Comparison of ENCODE assay signal across 16 mouse cellular contexts in the genomic region with DNA sequence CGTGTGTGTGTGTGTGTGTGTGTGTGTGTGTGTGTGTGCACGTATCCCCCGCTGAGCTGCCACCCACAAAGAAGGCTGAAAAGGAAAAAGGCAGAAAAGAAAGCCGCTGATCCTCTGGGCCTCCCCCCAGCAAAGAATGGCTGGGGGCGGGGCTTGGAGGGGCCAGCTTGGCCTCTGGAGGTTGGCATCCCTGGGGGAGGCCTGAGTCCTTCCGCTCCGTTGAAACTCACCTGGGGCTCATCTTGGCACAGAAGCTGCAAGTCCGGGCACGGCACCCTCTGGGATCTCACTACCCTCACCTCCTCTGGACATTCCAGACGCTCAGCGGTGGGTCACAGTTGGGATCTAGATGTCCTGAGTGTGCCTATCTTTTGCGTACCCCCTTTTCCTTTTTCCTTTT. TPM values are rescaled to one million over a fixed set of nuclear protein-coding genes. Genes with fewer than 3 reads are reported as not detected.
DNase-seq lines count a peak whose midpoint lies in the region; ATAC-seq and TF ChIP-seq lines count a peak whose summit lies in the region.
"Had no signal": no experiment of that assay in that cellular context is flagged by ENCODE, and none has a peak within 500 bp of the region (broad histone marks: within the 10 kb centered on the region; RNA-seq: fewer than 3 reads in every experiment).

No protein-coding gene starts in this region.

- peak; percentile 13 for DNase-seq in thymus, adult 2 months
- no peak for DNase-seq in thymus, postnatal 10 days (ENCODE audit: low spot score in 2 of 2)
- DNase-seq in embryo, embryonic 11 days: peak; percentile 68
- DNase-seq in limb, embryonic 10.5 days (ENCODE audit: low spot score): peak; percentile 60
- no peak for DNase-seq in MN1 (ENCODE audit: low spot score)
- DNase-seq in left cerebral cortex, postnatal 4 days: no peak
- DNase-seq in adrenal gland, adult 18-20 months (ENCODE audit: low spot score in 2 of 2): no peak
- DNase-seq: cerebellum, postnatal 36 days; lung, postnatal 14 days; right cerebral cortex, postnatal 25 days had no signal

- no peak for TF ChIP-seq POLR2A in thymus, adult 2 months (IDR thresholded peaks at IDR 0.05; ENCODE audit: control insufficient read depth, extremely low read depth, insufficient read depth, low read length, poor library complexity)

- peaks cover 35% of the 10 kb centered on the region for H3K27me3 ChIP-seq in thymus, adult 2 months (ENCODE audit: control insufficient read depth, insufficient read depth, low read length)
- H3K27me3 ChIP-seq in limb, embryonic 10.5 days (ENCODE audit: low read depth, poor library complexity, severe bottlenecking): peaks cover 100% of the 10 kb centered on the region
- H3K27me3 ChIP-seq in neural tube, embryonic 13.5 days: peaks cover 100% of the 10 kb centered on the region

- H3K4me3 ChIP-seq in thymus, adult 2 months (ENCODE audit: control insufficient read depth, insufficient read depth, low read length): no peak overlapping the region
- H3K4me3 ChIP-seq in limb, embryonic 10.5 days: no peak overlapping the region
- peak overlapping the region; percentile 5; the same call in 1 of the 2 replicates for H3K4me3 ChIP-seq in neural tube, embryonic 13.5 days
- H3K4me3 ChIP-seq: erythroblast, embryonic 14.5 days; heart, embryonic 12.5 days; left cerebral cortex, adult 2 months; liver, embryonic 12.5 days had no signal

- H3K9ac ChIP-seq in neural tube, embryonic 13.5 days: no peak overlapping the region
- H3K9ac ChIP-seq: heart, embryonic 12.5 days; liver, embryonic 12.5 days had no signal

- H3K9me3 ChIP-seq in limb, embryonic 10.5 days (replicated peaks): no peaks in the 10 kb centered on the region
- no peaks in the 10 kb centered on the region for H3K9me3 ChIP-seq in neural tube, embryonic 13.5 days
- H3K9me3 ChIP-seq: heart, embryonic 12.5 days; liver, embryonic 12.5 days had no signal

- 13% methylated on average over 11 of the region's 12 CpGs for WGBS in thymus, adult 2 months
- 2% methylated on average over 9 of the region's 12 CpGs for whole genome bisulfite sequencing in limb, embryonic 10.5 days
- WGBS in neural tube, embryonic 13.5 days: 1% methylated on average over 9 of the region's 12 CpGs

- no peak overlapping the region for H3K27ac ChIP-seq in thymus, adult 2 months (ENCODE audit: control insufficient read depth, insufficient read depth, low read length)
- H3K27ac ChIP-seq in limb, embryonic 10.5 days: no peak overlapping the region
- H3K27ac ChIP-seq in neural tube, embryonic 13.5 days (replicated peaks): no peak overlapping the region
- H3K27ac ChIP-seq: left cerebral cortex, adult 2 months; liver, embryonic 12.5 days had no signal

- H3K4me2 ChIP-seq in neural tube, embryonic 13.5 days: peak overlapping the region; percentile 42
- H3K4me2 ChIP-seq: heart, embryonic 12.5 days; liver, embryonic 12.5 days had no signal

- intact Hi-C loops in left cerebral cortex, postnatal 4 days (cut with DNase I): loop anchor here (5.0 kb wide), 2 partner anchors 220 to 260 kb away; a partner anchor contains a TSS

- H3K36me3 ChIP-seq in thymus, adult 2 months (ENCODE audit: control insufficient read depth, insufficient read depth, low read length): no peaks in the 10 kb centered on the region
- H3K36me3 ChIP-seq in limb, embryonic 10.5 days: no peaks in the 10 kb centered on the region
- H3K36me3 ChIP-seq in neural tube, embryonic 13.5 days: no peaks in the 10 kb centered on the region
- H3K36me3 ChIP-seq: heart, embryonic 12.5 days; liver, embryonic 12.5 days had no signal

- peaks cover 9% of the 10 kb centered on the region for H3K4me1 ChIP-seq in thymus, adult 2 months (replicated peaks; ENCODE audit: control insufficient read depth, insufficient read depth, low read length)
- peaks cover 34% of the 10 kb centered on the region for H3K4me1 ChIP-seq in limb, embryonic 10.5 days
- peaks cover 68% of the 10 kb centered on the region for H3K4me1 ChIP-seq in neural tube, embryonic 13.5 days (replicated peaks)
- H3K4me1 ChIP-seq: liver, embryonic 12.5 days had no signal

- no peak for ATAC-seq in neural tube, embryonic 13.5 days (ENCODE audit: low read depth)
- ATAC-seq: activated CD4-positive, CD25-positive, alpha-beta regulatory T cell, adult 4 months; liver, embryonic 12.5 days had no signal

- TF ChIP-seq CTCF in thymus, adult 2 months (IDR thresholded peaks at IDR 0.05; ENCODE audit: borderline replicate concordance, control insufficient read depth, extremely low read depth, insufficient read depth, low read length, poor library complexity): no peak

RNA-seq across cellular contexts. Expression of a gene that starts 6.7 kb away (rescaled TPM):
- 1.0 and 1.7 TPM in 2 replicates for polyA plus RNA-seq in thymus, adult 2 months (2012; rRNA removed)
- polyA plus RNA-seq in limb, embryonic 10.5 days (2016; fragmentation: Nextera tagmentation; extraction: Ambion mirVana): 0.05 and 0.08 TPM in 2 replicates
- polyA plus RNA-seq in neural tube, embryonic 13.5 days (2015; fragmentation: Nextera tagmentation; extraction: Ambion mirVana): 7.8 and 8.0 TPM in 2 replicates
- under 1 TPM in 1 of 2 experiments, not detected in 1; 0.34 TPM for total RNA-seq in left cerebral cortex, postnatal 4 days (2021)
- not detected for total RNA-seq in adrenal gland, adult 18-20 months (2021)
- total RNA-seq: left cerebral cortex, adult 2 months had no signal
- polyA plus RNA-seq: activated CD4-positive, CD25-positive, alpha-beta regulatory T cell, adult 4 months; erythroblast, embryonic 14.5 days; heart, embryonic 12.5 days; liver, embryonic 12.5 days had no signal

Comparison
In these comparisons a context has a peak if more than half of its experiments do, and no peak if none do; other contexts are left out.
1. DNase-seq: peak in thymus, adult 2 months (single experiment), embryo, embryonic 11 days (single experiment) and limb, embryonic 10.5 days (single experiment); none in thymus, postnatal 10 days (0 of 2), MN1 (single experiment), left cerebral cortex, postnatal 4 days (single experiment) and adrenal gland, adult 18-20 months (0 of 2).